Mouse (Mus musculus) thymus, adult 2 months (tissue): ENCODE data around the gene Taf11. TPM values are rescaled to one million over a fixed set of nuclear protein-coding genes. Genes with fewer than 3 reads are reported as not detected.

Experiments used
- DNase-seq: peaks from one replicate; pipeline ENCODE4 v3.0.0; 2021
- H3K27ac ChIP-seq: fragments of 200-500 bp; 2 replicates; pipeline ENCODE4 v1.5.1; 2012; ENCODE audit warnings: low read length, control low read depth; ENCODE audit not compliant: control insufficient read depth, insufficient read depth
- H3K27me3 ChIP-seq: fragments of 200-500 bp; 2 replicates; pipeline ENCODE4 v1.6.1; 2012; ENCODE audit warnings: mild to moderate bottlenecking, low read length, moderate library complexity, mixed read lengths; ENCODE audit not compliant: control insufficient read depth, insufficient read depth
- H3K36me3 ChIP-seq: fragments of 200-500 bp; 2 replicates; pipeline ENCODE4 v1.6.1; 2012; ENCODE audit warnings: mild to moderate bottlenecking, low read length, moderate library complexity; ENCODE audit not compliant: control insufficient read depth, insufficient read depth
- H3K4me1 ChIP-seq: fragments of 200-500 bp; replicated peaks from 2 replicates; pipeline ENCODE4 v1.6.1; 2012; ENCODE audit warnings: low read length; ENCODE audit not compliant: control insufficient read depth, insufficient read depth
- H3K4me3 ChIP-seq: fragments of 200-500 bp; 2 replicates; pipeline ENCODE4 v1.5.1; 2012; ENCODE audit warnings: mild to moderate bottlenecking, low read length, control low read depth, moderate library complexity; ENCODE audit not compliant: control insufficient read depth, insufficient read depth
- CTCF ChIP-seq: fragments of 200-500 bp; IDR thresholded peaks from 2 replicates; pipeline ENCODE4 v1.5.1; 2012; ENCODE audit warnings: mild to moderate bottlenecking, control low read depth, low read length, moderate library complexity, borderline replicate concordance; ENCODE audit not compliant: control insufficient read depth, poor library complexity, insufficient read depth; ENCODE audit errors: extremely low read depth
- POLR2A ChIP-seq: fragments of 200-500 bp; IDR thresholded peaks from 2 replicates; pipeline ENCODE4 v1.6.1; 2012; ENCODE audit warnings: mild to moderate bottlenecking, low read length, control low read depth, moderate library complexity; ENCODE audit not compliant: control insufficient read depth, poor library complexity, insufficient read depth; ENCODE audit errors: extremely low read depth
- WGBS: fragments of 180-500 bp; shearing (Covaris S2); methylation state at CpG from one replicate; pipeline ENCODE4 v1.1.7; 2018; 5-methylcytosine and 5-hydroxymethylcytosine counted together
- polyA plus RNA-seq: library from polyadenylated mRNA; depleted of rRNA; stranded (reverse); fragments of >200 nt; gene quantifications from 2 replicates; pipeline ENCODE4 v1.2.3, GENCODE M21; 2012

Gene Taf11
- polyA plus RNA-seq, 1 experiment, result 13.6 TPM

DNA sequence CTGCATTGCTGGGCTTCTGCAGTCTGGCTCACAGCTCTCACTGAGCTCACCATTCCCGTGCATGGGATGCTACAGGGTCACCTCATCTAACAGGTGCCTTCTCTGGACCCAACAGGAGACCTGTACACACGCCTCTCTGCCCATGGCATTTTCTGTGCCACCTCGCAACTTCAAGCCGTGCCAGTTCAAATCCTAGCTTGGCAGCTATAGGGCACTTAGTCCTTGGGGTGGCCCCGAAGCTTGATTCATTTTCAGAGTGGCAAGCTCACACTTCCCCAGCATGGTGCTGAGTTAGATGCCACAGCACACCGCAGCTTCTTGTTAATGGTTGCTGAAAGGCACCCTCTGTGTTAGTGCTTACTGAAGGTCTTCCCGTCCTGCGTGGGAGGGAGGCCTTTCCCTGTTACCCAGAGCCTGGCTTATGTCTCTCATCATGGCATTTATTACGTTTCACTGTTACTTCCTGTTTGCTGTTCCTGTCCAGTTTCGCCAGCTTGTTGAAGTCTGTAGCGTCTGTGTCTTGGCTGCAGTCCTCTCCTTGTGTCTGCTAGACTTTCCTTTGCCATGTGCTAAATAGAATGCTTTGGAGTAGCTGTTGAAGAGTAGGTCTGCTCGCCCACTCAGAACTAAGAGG is 28.6 kb upstream of the Taf11 start:
- Histone ChIP-seq H3K27ac (no peak overlapping the region), H3K27me3 (no peaks in the 10 kb centered on the region), H3K4me3 (no peak overlapping the region), H3K36me3 (no peaks in the 10 kb centered on the region), H3K4me1 (no peaks in the 10 kb centered on the region)
- no peak for DNase-seq
- WGBS, result 90% methylated on average over 12 of the region's 12 CpGs
- TF ChIP-seq POLR2A (no peak), CTCF (no peak)

DNA sequence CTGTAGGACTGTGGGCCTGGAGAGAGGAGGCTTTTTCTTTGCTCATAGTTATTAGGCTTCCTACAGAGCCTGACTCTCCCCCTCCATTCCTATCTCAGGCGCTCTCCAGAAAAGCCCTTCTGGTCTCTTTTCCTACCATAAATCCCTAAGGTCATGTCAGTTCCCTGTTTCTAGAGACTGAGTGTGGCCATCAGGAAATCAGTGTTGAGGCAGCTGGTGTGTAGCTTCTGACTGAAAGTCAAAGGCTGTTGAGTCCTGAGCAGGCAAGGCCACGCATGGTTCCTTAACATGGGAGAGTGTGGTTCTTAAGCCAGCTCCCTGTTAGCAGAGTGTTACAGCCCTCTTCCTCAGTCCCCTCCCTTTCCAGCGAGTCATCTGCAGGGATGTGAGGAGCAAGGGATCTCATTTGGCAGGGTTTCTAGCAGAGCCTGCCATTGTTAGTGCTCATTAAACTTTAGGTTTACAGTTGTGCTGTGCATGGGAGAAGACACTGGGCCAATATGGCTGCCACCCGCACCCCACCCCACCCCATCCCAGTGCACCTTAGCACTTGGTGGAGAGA is 27.5 kb upstream of the Taf11 start:
- no peak overlapping the region for H3K27ac ChIP-seq
- TF ChIP-seq CTCF, result no peak
- TF ChIP-seq POLR2A, result no peak
- no peaks in the 10 kb centered on the region for H3K27me3 ChIP-seq
- 98% methylated on average over 4 of the region's 4 CpGs for WGBS
- H3K4me1 ChIP-seq, result no peaks in the 10 kb centered on the region
- H3K36me3 ChIP-seq, result no peaks in the 10 kb centered on the region
- H3K4me3 ChIP-seq, result no peak overlapping the region
- DNase-seq, result no peak

DNA sequence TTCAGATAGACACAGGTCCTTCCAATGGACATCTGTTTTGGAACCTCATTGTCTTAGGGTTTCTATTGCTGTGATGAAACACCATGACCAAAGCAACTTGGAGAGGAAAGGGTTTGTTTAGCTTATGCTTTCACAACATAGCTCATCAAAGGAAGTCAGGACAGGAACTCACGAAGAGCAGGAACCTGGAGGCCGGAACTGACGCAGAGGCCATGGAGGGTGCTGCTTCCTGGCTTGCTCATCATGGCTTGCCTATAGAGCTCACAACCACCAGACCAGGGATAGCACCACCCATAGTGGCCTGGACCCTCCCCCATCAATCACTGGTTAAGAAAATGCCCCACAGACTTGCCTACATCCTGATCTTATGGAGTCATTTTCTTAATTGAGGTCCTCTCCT is 25.4 kb upstream of the Taf11 start:
- Histone ChIP-seq H3K4me3 (no peak overlapping the region), H3K36me3 (no peaks in the 10 kb centered on the region), H3K27me3 (no peaks in the 10 kb centered on the region), H3K27ac (no peak overlapping the region), H3K4me1 (no peaks in the 10 kb centered on the region)
- 91% methylated on average over 3 of the region's 3 CpGs for WGBS
- DNase-seq, result no peak
- no peak for TF ChIP-seq POLR2A
- TF ChIP-seq CTCF, result no peak

DNA sequence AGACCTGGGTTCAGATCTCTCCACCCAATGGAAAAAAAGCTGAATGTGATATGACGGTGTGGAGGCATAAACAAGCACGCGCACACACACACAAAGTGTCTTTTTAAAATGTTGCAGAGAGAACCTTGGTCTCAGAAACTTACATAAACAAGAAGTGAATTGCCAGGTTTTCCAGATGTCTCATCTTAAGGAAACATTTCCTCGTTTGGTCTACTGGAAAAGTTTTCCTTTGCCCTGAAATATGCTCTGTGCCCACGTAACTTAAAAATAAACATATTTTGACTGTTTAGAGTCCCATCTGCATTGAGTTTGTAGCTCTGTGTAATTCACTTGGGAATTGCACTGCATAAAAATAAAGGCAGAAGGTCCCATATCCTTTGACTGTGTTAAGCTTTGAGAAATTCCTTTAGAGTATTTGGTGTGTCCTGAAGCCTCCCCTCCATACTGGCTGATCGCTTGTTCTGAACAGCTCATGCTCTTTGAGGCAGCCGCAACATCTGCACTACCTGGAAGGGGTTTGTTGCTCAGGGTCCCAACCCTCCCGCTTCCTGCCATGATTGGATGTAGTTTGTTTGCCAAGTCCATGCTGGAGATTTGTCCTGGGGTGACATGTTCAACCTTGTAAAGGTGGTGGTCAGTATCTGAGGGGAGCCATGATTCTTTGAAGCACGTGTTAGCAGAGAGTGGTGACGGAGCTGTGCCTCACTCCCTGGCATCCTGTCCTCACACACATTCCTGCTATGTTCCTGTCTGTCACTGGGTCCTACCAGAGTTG is 24.7 kb upstream of the Taf11 start:
- Histone ChIP-seq H3K27ac (no peak overlapping the region), H3K4me1 (no peaks in the 10 kb centered on the region), H3K27me3 (no peaks in the 10 kb centered on the region), H3K4me3 (no peak overlapping the region), H3K36me3 (no peaks in the 10 kb centered on the region)
- 97% methylated on average over 10 of the region's 10 CpGs for WGBS
- DNase-seq, result no peak
- TF ChIP-seq CTCF (no peak), POLR2A (no peak)

DNA sequence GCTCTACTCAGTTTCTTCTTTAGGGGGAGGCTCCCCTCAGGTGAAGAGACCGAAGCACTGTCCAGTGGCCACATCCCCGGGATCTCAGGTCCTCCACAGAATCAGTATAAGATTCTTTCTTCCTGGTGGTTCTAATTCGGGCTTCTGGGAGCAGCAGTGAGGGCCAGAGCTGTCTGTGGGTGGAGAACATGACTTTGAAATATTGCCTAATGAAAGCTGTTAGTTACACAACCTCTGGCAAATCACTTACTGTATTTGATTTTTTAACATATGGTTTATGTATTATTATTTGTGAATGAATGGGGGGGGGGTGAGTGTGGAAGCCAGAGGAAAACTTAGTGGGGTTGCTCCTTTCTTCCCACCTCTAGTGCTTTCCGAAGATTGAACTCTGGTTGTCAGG is 22.2 kb upstream of the Taf11 start:
- Histone ChIP-seq H3K36me3 (no peaks in the 10 kb centered on the region), H3K27ac (no peak overlapping the region), H3K4me1 (no peaks in the 10 kb centered on the region), H3K4me3 (no peak overlapping the region), H3K27me3 (no peaks in the 10 kb centered on the region)
- no peak for DNase-seq
- 93% methylated on average over 4 of the region's 4 CpGs for WGBS
- TF ChIP-seq CTCF, result no peak
- no peak for TF ChIP-seq POLR2A

DNA sequence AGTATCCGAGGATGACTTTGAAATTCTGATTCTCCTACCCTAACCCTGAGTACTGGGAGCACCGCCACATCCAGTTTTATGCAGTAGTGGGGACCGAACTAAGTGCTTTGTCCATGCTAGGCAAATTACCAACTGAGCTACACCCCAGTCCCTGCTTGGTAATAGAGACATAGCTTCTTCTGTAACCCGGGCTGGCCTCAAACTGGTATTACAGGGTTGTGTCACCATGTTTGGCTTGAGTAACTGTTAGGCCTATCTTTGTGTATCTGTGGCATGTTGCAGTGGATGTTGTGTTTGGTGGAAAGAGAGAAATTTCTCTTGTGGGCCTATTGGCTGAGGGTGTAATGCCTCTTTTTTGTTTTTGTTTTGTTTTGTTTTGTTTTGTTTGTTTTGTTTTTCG is 20.6 kb upstream of the Taf11 start:
- H3K4me3 ChIP-seq, result no peak overlapping the region
- no peak overlapping the region for H3K27ac ChIP-seq
- TF ChIP-seq POLR2A, result no peak
- no peak for TF ChIP-seq CTCF
- no peaks in the 10 kb centered on the region for H3K27me3 ChIP-seq
- no peaks in the 10 kb centered on the region for H3K36me3 ChIP-seq
- 95% methylated on average over 5 of the region's 5 CpGs for WGBS
- no peaks in the 10 kb centered on the region for H3K4me1 ChIP-seq
- DNase-seq, result no peak

DNA sequence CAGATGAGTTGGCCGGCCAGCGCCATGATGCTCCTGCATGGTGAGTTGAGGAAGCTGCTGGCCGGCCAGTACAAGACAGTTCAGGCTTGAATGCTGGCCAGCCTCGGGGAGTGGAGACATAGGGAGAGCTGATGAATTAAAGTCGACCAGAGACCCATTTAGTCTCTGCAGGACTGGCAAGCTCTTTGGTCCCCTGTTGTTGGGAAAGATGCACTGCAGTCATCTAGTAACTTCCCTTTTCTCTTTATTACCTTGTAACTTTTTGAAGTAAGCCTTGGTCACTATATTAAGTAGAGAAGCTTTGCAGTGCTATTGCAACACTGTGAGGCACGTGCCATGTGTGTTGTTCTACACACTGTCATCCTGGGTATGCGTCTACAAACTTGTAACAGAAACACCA is 15.9 kb upstream of the Taf11 start:
- no peaks in the 10 kb centered on the region for H3K36me3 ChIP-seq
- no peak for DNase-seq
- no peaks in the 10 kb centered on the region for H3K4me1 ChIP-seq
- no peak overlapping the region for H3K4me3 ChIP-seq
- H3K27me3 ChIP-seq, result no peaks in the 10 kb centered on the region
- TF ChIP-seq POLR2A (no peak), CTCF (no peak)
- 75% methylated on average over 7 of the region's 7 CpGs for WGBS
- H3K27ac ChIP-seq, result no peak overlapping the region
